ENCODE assay signal across 10 mouse cellular contexts in genomic region chr10:5289575-5289909, GRCm38 (mm10).
DNase-seq lines count a peak whose midpoint lies in the region; ATAC-seq and TF ChIP-seq lines count a peak whose summit lies in the region.
"Had no signal": no experiment of that assay in that cellular context is flagged by ENCODE, and none has a peak within 500 bp of the region (broad histone marks: within the 10 kb centered on the region; RNA-seq: fewer than 3 reads in every experiment).

No protein-coding gene starts in this region.

- peak overlapping the region; percentile 30 for H3K4me3 ChIP-seq in heart, embryonic 11.5 days (ENCODE audit: low read depth, low read length)
- H3K4me3 ChIP-seq in liver, postnatal 0 days (ENCODE audit: low read depth, low read length) = no peak overlapping the region
- H3K4me3 ChIP-seq in liver, embryonic 11.5 days (ENCODE audit: low read depth, low read length) = no peak overlapping the region
- no peak overlapping the region for H3K4me3 ChIP-seq in hindbrain, embryonic 14.5 days (replicated peaks; ENCODE audit: low read length)
- no peak overlapping the region for H3K4me3 ChIP-seq in olfactory bulb, adult 2 months (ENCODE audit: insufficient read depth, low read depth, low read length)
- H3K4me3 ChIP-seq: midbrain, embryonic 12.5 days had no signal

- intact Hi-C loops in heart, postnatal 14 days (cut with DNase I) = no loop called here

- H3K27ac ChIP-seq in heart, embryonic 11.5 days (ENCODE audit: low read depth, low read length) = peak overlapping the region; percentile 87
- 0 out of 2 replicates have a peak overlapping the region, but pooled peaks have one; percentile 34 for H3K27ac ChIP-seq in liver, postnatal 0 days (ENCODE audit: low read depth)
- no peak overlapping the region for H3K27ac ChIP-seq in liver, embryonic 11.5 days (ENCODE audit: low read depth, low read length)
- 0 out of 2 replicates have a peak overlapping the region, but pooled peaks have one; percentile 38 for H3K27ac ChIP-seq in hindbrain, embryonic 14.5 days
- H3K27ac ChIP-seq in olfactory bulb, adult 2 months (ENCODE audit: insufficient read depth, low read depth, low read length) = peak overlapping the region; percentile 77

- H3K4me1 ChIP-seq in heart, embryonic 11.5 days (ENCODE audit: control insufficient read depth, insufficient read depth, low read length) = peaks cover 5% of the 10 kb centered on the region; the same call in 1 of the 2 replicates
- H3K4me1 ChIP-seq in liver, postnatal 0 days (ENCODE audit: insufficient read depth) = no peaks in the 10 kb centered on the region
- H3K4me1 ChIP-seq in liver, embryonic 11.5 days (replicated peaks; ENCODE audit: control insufficient read depth, insufficient read depth, low read length) = no peaks in the 10 kb centered on the region
- 0 out of 2 replicates have a peak, but pooled peaks cover 4% of the 10 kb centered on the region for H3K4me1 ChIP-seq in hindbrain, embryonic 14.5 days (replicated peaks; ENCODE audit: control insufficient read depth, insufficient read depth, low read length)
- H3K4me1 ChIP-seq in olfactory bulb, adult 2 months (ENCODE audit: control insufficient read depth, insufficient read depth, low read length) = peaks cover 6% of the 10 kb centered on the region; the same call in 1 of the 2 replicates
- H3K4me1 ChIP-seq: midbrain, embryonic 12.5 days had no signal

- no peak for DNase-seq in heart, postnatal 14 days
- no peak for DNase-seq in liver, postnatal 0 days
- DNase-seq in liver, embryonic 11.5 days (ENCODE audit: low spot score) = no peak
- DNase-seq in hindbrain, embryonic 14.5 days (ENCODE audit: low spot score) = no peak
- no peak for DNase-seq in embryo, embryonic 10 days (ENCODE audit: low spot score)
- DNase-seq: thymus, adult 2 months had no signal

- peak overlapping the region; percentile 72 for H3K9ac ChIP-seq in heart, embryonic 11.5 days (ENCODE audit: low read depth, low read length)
- no peak overlapping the region for H3K9ac ChIP-seq in liver, postnatal 0 days (replicated peaks)
- no peak overlapping the region for H3K9ac ChIP-seq in liver, embryonic 11.5 days (ENCODE audit: low read depth, low read length)
- H3K9ac ChIP-seq in hindbrain, embryonic 14.5 days = no peak overlapping the region
- H3K9ac ChIP-seq: midbrain, embryonic 12.5 days had no signal

- H3K27me3 ChIP-seq in heart, embryonic 11.5 days (ENCODE audit: control insufficient read depth, insufficient read depth, low read length) = no peaks in the 10 kb centered on the region
- no peaks in the 10 kb centered on the region for H3K27me3 ChIP-seq in liver, postnatal 0 days (ENCODE audit: insufficient read depth, low read length)
- no peaks in the 10 kb centered on the region for H3K27me3 ChIP-seq in liver, embryonic 11.5 days (replicated peaks; ENCODE audit: control insufficient read depth, insufficient read depth, low read length)
- no peaks in the 10 kb centered on the region for H3K27me3 ChIP-seq in hindbrain, embryonic 14.5 days (ENCODE audit: control insufficient read depth, insufficient read depth, low read length)
- H3K27me3 ChIP-seq: midbrain, embryonic 12.5 days had no signal

- 56% methylated on average over 5 of the region's 5 CpGs for WGBS in heart, embryonic 11.5 days (ENCODE audit: insufficient replicate concordance)
- 77% methylated on average over 5 of the region's 5 CpGs for WGBS in liver, postnatal 0 days (ENCODE audit: insufficient replicate concordance)
- WGBS in liver, embryonic 11.5 days = 72% methylated on average over 5 of the region's 5 CpGs
- 88% methylated on average over 5 of the region's 5 CpGs for WGBS in hindbrain, embryonic 14.5 days
- 67% methylated on average over 5 of the region's 5 CpGs for whole genome bisulfite sequencing in olfactory bulb, adult 2 months

- H3K4me2 ChIP-seq in heart, embryonic 11.5 days = peak overlapping the region; percentile 64
- H3K4me2 ChIP-seq in liver, postnatal 0 days (ENCODE audit: low read depth, low read length) = no peak overlapping the region
- no peak overlapping the region for H3K4me2 ChIP-seq in liver, embryonic 11.5 days
- H3K4me2 ChIP-seq in hindbrain, embryonic 14.5 days (replicated peaks) = no peak overlapping the region
- H3K4me2 ChIP-seq: midbrain, embryonic 12.5 days had no signal

- TF ChIP-seq POLR2A in olfactory bulb, adult 2 months (IDR thresholded peaks at IDR 0.05; ENCODE audit: insufficient read depth, low read depth, low read length) = no peak

- no peaks in the 10 kb centered on the region for H3K36me3 ChIP-seq in heart, embryonic 11.5 days (ENCODE audit: control insufficient read depth, insufficient read depth, low read length)
- peaks cover 3% of the 10 kb centered on the region; the same call in 1 of the 2 replicates for H3K36me3 ChIP-seq in liver, postnatal 0 days (replicated peaks; ENCODE audit: insufficient read depth, low read length)
- H3K36me3 ChIP-seq in liver, embryonic 11.5 days (ENCODE audit: control insufficient read depth, insufficient read depth, low read length) = no peaks in the 10 kb centered on the region
- H3K36me3 ChIP-seq in hindbrain, embryonic 14.5 days (replicated peaks; ENCODE audit: control insufficient read depth, insufficient read depth) = no peaks in the 10 kb centered on the region
- H3K36me3 ChIP-seq: midbrain, embryonic 12.5 days had no signal

- TF ChIP-seq EP300 in liver, postnatal 0 days (IDR thresholded peaks at IDR 0.05; ENCODE audit: low read depth) = no peak

- ATAC-seq in heart, embryonic 11.5 days (replicated peaks; ENCODE audit: insufficient number of reproducible peaks, low FRiP score, low TSS enrichment) = no peak; the same call in none of the 2 replicates
- no peak for ATAC-seq in liver, postnatal 0 days
- ATAC-seq in liver, embryonic 11.5 days (replicated peaks; ENCODE audit: low FRiP score) = no peak; the same call in 1 of the 2 replicates
- no peak for ATAC-seq in hindbrain, embryonic 14.5 days (ENCODE audit: low FRiP score)
- no peak for ATAC-seq in erythroblast, adult 5-6 weeks (replicated peaks; ENCODE audit: low FRiP score, poor library complexity, severe bottlenecking)

- no peak for TF ChIP-seq CTCF in liver, postnatal 0 days (IDR thresholded peaks at IDR 0.05; ENCODE audit: low read depth)
- TF ChIP-seq CTCF in olfactory bulb, adult 2 months (IDR thresholded peaks at IDR 0.05; ENCODE audit: insufficient read depth, low read depth, low read length) = no peak

- H3K9me3 ChIP-seq in heart, embryonic 11.5 days (replicated peaks; ENCODE audit: control insufficient read depth, low read length) = no peaks in the 10 kb centered on the region
- no peaks in the 10 kb centered on the region for H3K9me3 ChIP-seq in liver, postnatal 0 days (ENCODE audit: low read length)
- H3K9me3 ChIP-seq in liver, embryonic 11.5 days (ENCODE audit: control insufficient read depth, low read length) = no peaks in the 10 kb centered on the region
- H3K9me3 ChIP-seq in hindbrain, embryonic 14.5 days (ENCODE audit: control insufficient read depth, low read length) = no peaks in the 10 kb centered on the region
- H3K9me3 ChIP-seq: midbrain, embryonic 12.5 days had no signal
